Mouse (Mus musculus) cerebellum, adult 8-10 months (tissue): ENCODE results near the gene Oaz2.

Experiments
- DNase-seq: peaks from one replicate; pipeline ENCODE4 v3.0.0; 2022

Gene Oaz2

GRCm38 (mm10) chr9:65695646-65696045 is 27.8 kb downstream of the Oaz2 start:
- peak; percentile 51 for DNase-seq

GRCm38 (mm10) chr9:65696337-65696736 is 28.5 kb downstream of the Oaz2 start:
- peak; percentile 38 for DNase-seq

- no peak for DNase-seq
Observed at GRCm38 (mm10) chr9:65697356-65697755, 29.6 kb downstream of the Oaz2 start.

GRCm38 (mm10) chr9:65697992-65698391 is 30.2 kb downstream of the Oaz2 start:
- no peak for DNase-seq

- DNase-seq = no peak
Observed at GRCm38 (mm10) chr9:65700504-65700903, 32.7 kb downstream of the Oaz2 start.

- DNase-seq = no peak
Observed at GRCm38 (mm10) chr9:65702286-65702685, 34.5 kb downstream of the Oaz2 start.

GRCm38 (mm10) chr9:65703241-65703640 is 35.4 kb downstream of the Oaz2 start:
- no peak for DNase-seq

GRCm38 (mm10) chr9:65703926-65704595 is 36.3 kb downstream of the Oaz2 start:
- no peak for DNase-seq

GRCm38 (mm10) chr9:65718195-65718594 is 50.4 kb downstream of the Oaz2 start:
- no peak for DNase-seq

GRCm38 (mm10) chr9:65721161-65721566 is 53.4 kb downstream of the Oaz2 start:
- no peak for DNase-seq

- peak; percentile 56 for DNase-seq
Observed at GRCm38 (mm10) chr9:65724471-65725290, 56.9 kb downstream of the Oaz2 start.

GRCm38 (mm10) chr9:65725291-65725622 is 57.5 kb downstream of the Oaz2 start:
- DNase-seq = no peak

- no peak for DNase-seq
Observed at GRCm38 (mm10) chr9:65726431-65726830, 58.6 kb downstream of the Oaz2 start.

- no peak for DNase-seq
Observed at GRCm38 (mm10) chr9:65727491-65727890, 59.7 kb downstream of the Oaz2 start.

- no peak for DNase-seq
Observed at GRCm38 (mm10) chr9:65728588-65728987, 60.8 kb downstream of the Oaz2 start.

GRCm38 (mm10) chr9:65734931-65735330 is 67.1 kb downstream of the Oaz2 start:
- no peak for DNase-seq
